8 mouse cellular contexts compared by ENCODE assay signal in the genomic region with DNA sequence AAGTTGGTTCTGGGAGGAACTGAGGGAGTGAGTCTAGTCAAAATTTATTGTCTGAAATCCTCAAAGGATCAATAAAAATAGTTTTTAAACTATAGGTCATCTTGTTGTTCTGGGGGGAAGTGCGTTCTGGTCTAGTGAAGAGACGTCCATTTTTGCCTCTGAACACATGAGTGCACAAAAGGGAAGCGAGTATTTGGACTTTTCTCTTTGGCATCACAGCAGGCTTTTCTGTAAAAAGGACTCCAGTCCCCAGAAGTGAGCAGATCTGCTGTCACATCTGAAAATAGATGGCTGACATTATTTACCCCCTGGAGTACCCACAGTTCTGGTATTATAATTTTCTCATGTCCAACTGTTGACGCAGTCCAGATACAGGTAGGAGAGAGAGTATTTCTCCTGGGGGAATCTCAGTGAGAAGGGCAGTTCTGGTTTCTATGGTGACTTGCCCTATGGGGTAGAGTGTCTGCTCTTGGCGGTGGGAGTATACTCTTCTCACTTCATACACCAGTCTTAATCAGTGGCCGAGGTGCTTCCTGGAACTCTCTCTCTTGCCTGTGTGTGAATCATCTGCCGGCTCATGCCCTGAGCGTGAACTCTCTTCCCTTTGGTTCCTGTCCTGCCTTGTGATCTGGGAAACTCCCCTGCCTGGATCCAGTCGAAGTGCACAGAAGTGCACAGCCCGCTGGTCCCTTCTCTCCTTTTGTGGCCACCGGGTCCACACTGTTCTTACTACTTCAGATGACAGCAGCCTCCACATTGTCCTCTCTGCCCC. TPM values are rescaled to one million over a fixed set of nuclear protein-coding genes. Genes with fewer than 3 reads are reported as not detected.
DNase-seq lines count a peak whose midpoint lies in the region; ATAC-seq and TF ChIP-seq lines count a peak whose summit lies in the region.

No protein-coding gene starts in this region.

- TF ChIP-seq POLR2A in bone marrow macrophage, adult 2 months (IDR thresholded peaks at IDR 0.05; ENCODE audit: borderline replicate concordance, low read depth, low read length) = no peak

- no peak overlapping the region for H3K9ac ChIP-seq in limb, embryonic 11.5 days (ENCODE audit: low read length)
- no peak overlapping the region for H3K9ac ChIP-seq in hindbrain, embryonic 13.5 days
- no peak overlapping the region for H3K9ac ChIP-seq in liver, embryonic 15.5 days
- H3K9ac ChIP-seq in neural tube, embryonic 13.5 days = no peak overlapping the region

- no peak for TF ChIP-seq CTCF in bone marrow macrophage, adult 2 months (IDR thresholded peaks at IDR 0.05; ENCODE audit: low read depth, low read length)

- no peak overlapping the region for H3K4me3 ChIP-seq in limb, embryonic 11.5 days (ENCODE audit: low read depth, low read length)
- H3K4me3 ChIP-seq in limb, embryonic 10.5 days = no peak overlapping the region
- peak overlapping the region; percentile 14 for H3K4me3 ChIP-seq in bone marrow macrophage, adult 2 months (ENCODE audit: insufficient read depth, low read length)
- no peak overlapping the region for H3K4me3 ChIP-seq in hindbrain, embryonic 13.5 days
- H3K4me3 ChIP-seq in liver, embryonic 15.5 days (replicated peaks) = no peak overlapping the region
- H3K4me3 ChIP-seq in neural tube, embryonic 13.5 days = no peak overlapping the region

- ATAC-seq in limb, embryonic 11.5 days (ENCODE audit: insufficient number of reproducible peaks, low FRiP score, low TSS enrichment, low read depth) = no peak
- peak; percentile 15; the same call in 1 of the 2 replicates for ATAC-seq in hindbrain, embryonic 13.5 days (ENCODE audit: low FRiP score)
- ATAC-seq in liver, embryonic 15.5 days (ENCODE audit: insufficient read depth) = peak; percentile 32; the same call in 1 of the 2 replicates
- peak; percentile 34; the same call in 1 of the 2 replicates for ATAC-seq in neural tube, embryonic 13.5 days (ENCODE audit: low read depth)

- no peak overlapping the region for H3K27ac ChIP-seq in limb, embryonic 11.5 days (replicated peaks; ENCODE audit: low read depth, low read length)
- no peak overlapping the region for H3K27ac ChIP-seq in limb, embryonic 10.5 days
- H3K27ac ChIP-seq in bone marrow macrophage, adult 2 months (ENCODE audit: insufficient read depth, low read depth, low read length) = peak overlapping the region; percentile 77
- no peak overlapping the region for H3K27ac ChIP-seq in hindbrain, embryonic 13.5 days
- H3K27ac ChIP-seq in liver, embryonic 15.5 days (replicated peaks) = 0 out of 2 replicates have a peak overlapping the region, but pooled peaks have one; percentile 20
- peak overlapping the region; percentile 18; the same call in 1 of the 2 replicates for H3K27ac ChIP-seq in neural tube, embryonic 13.5 days (replicated peaks)

- H3K27me3 ChIP-seq in limb, embryonic 11.5 days (ENCODE audit: control insufficient read depth, insufficient read depth, low read length) = no peaks in the 10 kb centered on the region
- H3K27me3 ChIP-seq in limb, embryonic 10.5 days (ENCODE audit: low read depth, poor library complexity, severe bottlenecking) = no peaks in the 10 kb centered on the region
- no peaks in the 10 kb centered on the region for H3K27me3 ChIP-seq in hindbrain, embryonic 13.5 days
- H3K27me3 ChIP-seq in liver, embryonic 15.5 days = no peaks in the 10 kb centered on the region
- no peaks in the 10 kb centered on the region for H3K27me3 ChIP-seq in neural tube, embryonic 13.5 days

- H3K36me3 ChIP-seq in limb, embryonic 11.5 days (ENCODE audit: control insufficient read depth, insufficient read depth, low read length) = no peaks in the 10 kb centered on the region
- no peaks in the 10 kb centered on the region for H3K36me3 ChIP-seq in limb, embryonic 10.5 days
- peaks cover 15% of the 10 kb centered on the region for H3K36me3 ChIP-seq in hindbrain, embryonic 13.5 days
- H3K36me3 ChIP-seq in liver, embryonic 15.5 days (replicated peaks) = 0 out of 2 replicates have a peak, but pooled peaks cover 4% of the 10 kb centered on the region
- H3K36me3 ChIP-seq in neural tube, embryonic 13.5 days = 0 out of 2 replicates have a peak, but pooled peaks cover 3% of the 10 kb centered on the region

- 45% methylated on average over 11 of the region's 11 CpGs for WGBS in limb, embryonic 11.5 days
- 47% methylated on average over 11 of the region's 11 CpGs for WGBS in limb, embryonic 10.5 days
- 25% methylated on average over 11 of the region's 11 CpGs for WGBS in hindbrain, embryonic 13.5 days
- WGBS in liver, embryonic 15.5 days (ENCODE audit: insufficient replicate concordance) = 34% methylated on average over 11 of the region's 11 CpGs
- whole genome bisulfite sequencing in neural tube, embryonic 13.5 days = 24% methylated on average over 11 of the region's 11 CpGs

- H3K4me2 ChIP-seq in limb, embryonic 11.5 days (ENCODE audit: low read depth, severe bottlenecking) = no peak overlapping the region
- H3K4me2 ChIP-seq in hindbrain, embryonic 13.5 days = no peak overlapping the region
- H3K4me2 ChIP-seq in liver, embryonic 15.5 days = no peak overlapping the region
- no peak overlapping the region for H3K4me2 ChIP-seq in neural tube, embryonic 13.5 days

- H3K4me1 ChIP-seq in limb, embryonic 11.5 days (ENCODE audit: control insufficient read depth, insufficient read depth, low read length) = no peaks in the 10 kb centered on the region
- peaks cover 10% of the 10 kb centered on the region for H3K4me1 ChIP-seq in limb, embryonic 10.5 days
- H3K4me1 ChIP-seq in bone marrow macrophage, adult 2 months (ENCODE audit: control insufficient read depth, insufficient read depth, low read length) = peaks cover 82% of the 10 kb centered on the region
- H3K4me1 ChIP-seq in hindbrain, embryonic 13.5 days (replicated peaks) = peaks cover 26% of the 10 kb centered on the region
- H3K4me1 ChIP-seq in liver, embryonic 15.5 days (replicated peaks) = peaks cover 36% of the 10 kb centered on the region
- H3K4me1 ChIP-seq in neural tube, embryonic 13.5 days (replicated peaks) = peaks cover 30% of the 10 kb centered on the region

- peak; percentile 21 for DNase-seq in limb, embryonic 11.5 days (ENCODE audit: low spot score)
- no peak for DNase-seq in limb, embryonic 10.5 days (ENCODE audit: low spot score)
- no peak for DNase-seq in left cerebral cortex, adult 8-10 months (ENCODE audit: low spot score in 2 of 2)
- no peak for DNase-seq in layer of hippocampus, postnatal 10 days (ENCODE audit: low spot score in 2 of 2)

- H3K9me3 ChIP-seq in limb, embryonic 11.5 days (ENCODE audit: control insufficient read depth, low read length) = no peaks in the 10 kb centered on the region
- no peaks in the 10 kb centered on the region for H3K9me3 ChIP-seq in limb, embryonic 10.5 days (replicated peaks)
- H3K9me3 ChIP-seq in hindbrain, embryonic 13.5 days = no peaks in the 10 kb centered on the region
- H3K9me3 ChIP-seq in liver, embryonic 15.5 days (replicated peaks) = no peaks in the 10 kb centered on the region
- H3K9me3 ChIP-seq in neural tube, embryonic 13.5 days = no peaks in the 10 kb centered on the region

RNA-seq across cellular contexts. Expression of gene Stx7, which starts 15.2 kb away (rescaled TPM):
- 46.6 and 48.4 TPM in 2 replicates for polyA plus RNA-seq in limb, embryonic 11.5 days (2014; fragmentation: Nextera tagmentation; extraction: Ambion mirVana)
- 23.7 and 34.1 TPM in 2 replicates for polyA plus RNA-seq in limb, embryonic 10.5 days (2016; fragmentation: Nextera tagmentation; extraction: Ambion mirVana)
- polyA plus RNA-seq in bone marrow macrophage, adult 2 months (2012; ENCODE audit: insufficient read depth, insufficient read length, missing spikeins) = 140 and 151 TPM in 2 replicates
- 273 and 279 TPM in 2 replicates for polyA plus RNA-seq in hindbrain, embryonic 13.5 days (2015; fragmentation: Nextera tagmentation; extraction: Ambion mirVana)
- polyA plus RNA-seq in liver, embryonic 15.5 days (2015; fragmentation: Nextera tagmentation; extraction: Ambion mirVana) = 23.4 and 30.1 TPM in 2 replicates
- polyA plus RNA-seq in neural tube, embryonic 13.5 days (2015; fragmentation: Nextera tagmentation; extraction: Ambion mirVana) = 255 and 271 TPM in 2 replicates
- total RNA-seq in left cerebral cortex, adult 8-10 months (2022) = 100 to 1,000 TPM; 127 to 149 (median 139) TPM
- total RNA-seq in layer of hippocampus, postnatal 10 days (2021) = 100 to 1,000 TPM; 169 to 187 TPM

RNA-seq across cellular contexts. Expression of gene Taar9, which starts 55.0 kb away (rescaled TPM):
- polyA plus RNA-seq in limb, embryonic 11.5 days (2014; fragmentation: Nextera tagmentation; extraction: Ambion mirVana) = not detected in 2 replicates
- not detected in 2 replicates for polyA plus RNA-seq in limb, embryonic 10.5 days (2016; fragmentation: Nextera tagmentation; extraction: Ambion mirVana)
- polyA plus RNA-seq in bone marrow macrophage, adult 2 months (2012; ENCODE audit: insufficient read depth, insufficient read length, missing spikeins) = not detected in 2 replicates
- polyA plus RNA-seq in hindbrain, embryonic 13.5 days (2015; fragmentation: Nextera tagmentation; extraction: Ambion mirVana) = not detected in 2 replicates
- not detected in 2 replicates for polyA plus RNA-seq in liver, embryonic 15.5 days (2015; fragmentation: Nextera tagmentation; extraction: Ambion mirVana)
- not detected in 2 replicates for polyA plus RNA-seq in neural tube, embryonic 13.5 days (2015; fragmentation: Nextera tagmentation; extraction: Ambion mirVana)
- total RNA-seq in left cerebral cortex, adult 8-10 months (2022) = not detected
- total RNA-seq in layer of hippocampus, postnatal 10 days (2021) = not detected

RNA-seq across cellular contexts. Expression of gene Moxd1, which starts 59.0 kb away (rescaled TPM):
- polyA plus RNA-seq in limb, embryonic 11.5 days (2014; fragmentation: Nextera tagmentation; extraction: Ambion mirVana) = 9.2 and 10.5 TPM in 2 replicates
- 3.2 and 6.0 TPM in 2 replicates for polyA plus RNA-seq in limb, embryonic 10.5 days (2016; fragmentation: Nextera tagmentation; extraction: Ambion mirVana)
- not detected in 2 replicates for polyA plus RNA-seq in bone marrow macrophage, adult 2 months (2012; ENCODE audit: insufficient read depth, insufficient read length, missing spikeins)
- 8.6 and 9.6 TPM in 2 replicates for polyA plus RNA-seq in hindbrain, embryonic 13.5 days (2015; fragmentation: Nextera tagmentation; extraction: Ambion mirVana)
- 0.12 and 0.14 TPM in 2 replicates for polyA plus RNA-seq in liver, embryonic 15.5 days (2015; fragmentation: Nextera tagmentation; extraction: Ambion mirVana)
- polyA plus RNA-seq in neural tube, embryonic 13.5 days (2015; fragmentation: Nextera tagmentation; extraction: Ambion mirVana) = 15.9 and 17.8 TPM in 2 replicates
- total RNA-seq in left cerebral cortex, adult 8-10 months (2022) = 10 to 100 TPM in 1 of 4 experiments, 1 to 10 TPM in 3; 5.8 to 10.4 (median 8.0) TPM
- total RNA-seq in layer of hippocampus, postnatal 10 days (2021) = 1 to 10 TPM; 4.7 to 5.0 TPM

Comparison
In these comparisons a context has a peak if more than half of its experiments do, and no peak if none do; other contexts are left out.
1. H3K27ac ChIP-seq: peak in bone marrow macrophage, adult 2 months (single experiment), liver, embryonic 15.5 days (single experiment) and neural tube, embryonic 13.5 days (single experiment); none in limb, embryonic 11.5 days (single experiment), limb, embryonic 10.5 days (single experiment) and hindbrain, embryonic 13.5 days (single experiment).